Mouse (Mus musculus) lung, embryonic 16.5 days (tissue): ENCODE results near the gene Mrpl53. TPM values are rescaled to one million over a fixed set of nuclear protein-coding genes. Genes with fewer than 3 reads are reported as not detected.

Source experiments
- ATAC-seq: fragments of 200-750 bp; cut with Nextera tagmentation; 2 replicates; pipeline ENCODE4 v1.8.0; 2017; ENCODE audit warnings: low read depth, mild to moderate bottlenecking, moderate library complexity
- H3K27ac ChIP-seq: fragments of 300-500 bp; sonication (generic); 2 replicates; pipeline ENCODE4 v1.5.1; 2014; ENCODE audit warnings: mild to moderate bottlenecking, control low read depth, low read length
- H3K27me3 ChIP-seq: fragments of 300-500 bp; sonication (generic); 2 replicates; pipeline ENCODE4 v1.6.1; 2014; ENCODE audit warnings: low read depth, low read length, mixed read lengths; ENCODE audit not compliant: control insufficient read depth, insufficient read depth
- H3K36me3 ChIP-seq: fragments of 300-500 bp; sonication (generic); 2 replicates; pipeline ENCODE4 v1.6.1; 2014; ENCODE audit warnings: low read length; ENCODE audit not compliant: control insufficient read depth, insufficient read depth
- H3K4me1 ChIP-seq: fragments of 300-500 bp; sonication (generic); replicated peaks from 2 replicates; pipeline ENCODE4 v1.6.1; 2014; ENCODE audit warnings: low read length, mixed read lengths; ENCODE audit not compliant: control insufficient read depth, insufficient read depth
- H3K4me2 ChIP-seq: fragments of 300-500 bp; sonication (generic); 2 replicates; pipeline ENCODE4 v1.6.1; 2014; ENCODE audit warnings: low read depth, low read length, control low read depth
- H3K4me3 ChIP-seq: fragments of 300-500 bp; sonication (generic); 2 replicates; pipeline ENCODE4 v1.5.1; 2014; ENCODE audit warnings: mild to moderate bottlenecking, low read length, control low read depth
- H3K9ac ChIP-seq: fragments of 300-500 bp; sonication (generic); 2 replicates; pipeline ENCODE4 v1.6.1; 2014; ENCODE audit warnings: low read length, control low read depth
- H3K9me3 ChIP-seq: fragments of 300-500 bp; sonication (generic); 2 replicates; pipeline ENCODE4 v1.6.1; 2016; ENCODE audit warnings: low read length; ENCODE audit not compliant: control insufficient read depth
- WGBS: fragments of 180-500 bp; shearing (Covaris S2); extraction: QIAGEN DNeasy Blood & Tissue Kit; methylation state at CpG from one replicate; pipeline ENCODE4 v1.1.7; 2014; 5-methylcytosine and 5-hydroxymethylcytosine counted together
- polyA plus RNA-seq: library from polyadenylated mRNA; unstranded; fragments of >200 nt; fragmentation: Nextera tagmentation; extraction: Ambion mirVana; gene quantifications from 2 replicates; pipeline ENCODE4 v1.2.1, GENCODE M21; 2015

The Mrpl53 gene
- polyA plus RNA-seq, 1 experiment from 2014 or later = 137 TPM

DNA sequence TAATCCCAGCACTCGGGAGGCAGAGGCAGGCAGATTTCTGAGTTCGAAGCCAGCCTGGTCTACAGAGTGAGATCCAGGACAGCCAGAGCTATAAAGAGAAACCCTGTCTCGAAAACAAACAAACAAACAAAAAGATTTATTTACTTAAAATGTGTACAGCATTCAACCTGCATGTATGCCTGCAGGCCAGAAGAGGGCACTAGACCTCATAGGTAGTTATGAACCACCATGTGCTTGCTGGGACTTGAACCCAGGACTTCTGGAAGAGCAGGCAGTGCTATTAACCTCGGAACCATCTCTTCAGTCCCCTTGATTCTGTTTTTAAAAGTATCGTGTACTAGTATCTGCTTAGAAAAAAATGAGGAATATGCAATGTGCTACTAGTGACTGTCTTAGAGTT lies 18.6 kb downstream of the Mrpl53 start:
- no peak overlapping the region for H3K4me2 ChIP-seq
- no peak overlapping the region for H3K4me3 ChIP-seq
- H3K9me3 ChIP-seq = no peaks in the 10 kb centered on the region
- no peaks in the 10 kb centered on the region for H3K27me3 ChIP-seq
- H3K36me3 ChIP-seq = no peaks in the 10 kb centered on the region
- no peak for ATAC-seq
- no peak overlapping the region for H3K9ac ChIP-seq
- WGBS = 89% methylated on average over 5 of the region's 5 CpGs
- H3K27ac ChIP-seq = no peak overlapping the region
- peaks cover 19% of the 10 kb centered on the region for H3K4me1 ChIP-seq

DNA sequence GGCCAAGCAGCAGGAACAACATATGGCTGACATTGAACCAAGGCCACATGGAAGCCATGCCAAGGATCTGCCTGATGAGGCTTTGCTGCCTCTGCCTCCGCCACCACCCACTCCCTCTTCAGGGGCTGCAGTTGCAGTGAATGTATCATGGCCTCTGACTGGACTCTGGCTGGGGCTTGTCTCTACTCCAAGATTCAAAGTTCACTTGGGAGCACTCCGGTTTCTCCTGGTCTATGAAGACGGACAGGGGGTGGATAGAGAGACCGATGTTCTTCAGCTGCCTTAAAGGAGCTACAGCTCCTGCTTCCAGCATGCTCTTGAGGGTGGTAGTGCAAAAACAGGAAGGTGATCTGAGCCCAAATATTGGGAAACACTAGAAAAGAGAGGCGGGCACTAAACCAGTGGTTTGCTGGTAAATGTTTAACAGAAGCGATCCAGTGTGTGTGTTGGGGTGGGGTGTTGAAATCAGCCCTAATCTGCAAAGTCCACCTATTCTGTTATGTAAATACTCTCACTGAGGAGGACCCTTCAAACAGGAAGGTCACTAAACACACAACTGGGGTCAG lies 22.7 kb downstream of the Mrpl53 start:
- Histone ChIP-seq H3K27ac (peak overlapping the region; percentile 86), H3K4me3 (no peak overlapping the region), H3K27me3 (no peaks in the 10 kb centered on the region), H3K4me2 (peak overlapping the region; percentile 3; the same call in 1 of the 2 replicates), H3K9me3 (no peaks in the 10 kb centered on the region), H3K4me1 (peaks cover 18% of the 10 kb centered on the region), H3K36me3 (no peaks in the 10 kb centered on the region), H3K9ac (no peak overlapping the region)
- 37% methylated on average over 6 of the region's 6 CpGs for WGBS
- ATAC-seq = peak; percentile 27

GRCm38 (mm10) chr6:83132176-83132919 lies 23.5 kb downstream of the Mrpl53 start:
- WGBS = 65% methylated on average over 9 of the region's 9 CpGs
- ATAC-seq = no peak
- no peaks in the 10 kb centered on the region for H3K36me3 ChIP-seq
- no peaks in the 10 kb centered on the region for H3K9me3 ChIP-seq
- H3K4me1 ChIP-seq = peaks cover 18% of the 10 kb centered on the region
- H3K4me2 ChIP-seq = no peak overlapping the region
- H3K27me3 ChIP-seq = no peaks in the 10 kb centered on the region
- no peak overlapping the region for H3K4me3 ChIP-seq
- H3K9ac ChIP-seq = no peak overlapping the region
- H3K27ac ChIP-seq = peak overlapping the region; percentile 56; the same call in 1 of the 2 replicates

- Histone ChIP-seq H3K27me3 (no peaks in the 10 kb centered on the region), H3K9ac (no peak overlapping the region), H3K4me3 (no peak overlapping the region), H3K9me3 (no peaks in the 10 kb centered on the region), H3K4me2 (no peak overlapping the region), H3K27ac (no peak overlapping the region), H3K4me1 (peaks cover 33% of the 10 kb centered on the region), H3K36me3 (no peaks in the 10 kb centered on the region)
- WGBS = 59% methylated on average over 3 of the region's 3 CpGs
- ATAC-seq = no peak
These were observed 25.4 kb downstream of the Mrpl53 start for GRCm38 (mm10) chr6:83134226-83134625.

DNA sequence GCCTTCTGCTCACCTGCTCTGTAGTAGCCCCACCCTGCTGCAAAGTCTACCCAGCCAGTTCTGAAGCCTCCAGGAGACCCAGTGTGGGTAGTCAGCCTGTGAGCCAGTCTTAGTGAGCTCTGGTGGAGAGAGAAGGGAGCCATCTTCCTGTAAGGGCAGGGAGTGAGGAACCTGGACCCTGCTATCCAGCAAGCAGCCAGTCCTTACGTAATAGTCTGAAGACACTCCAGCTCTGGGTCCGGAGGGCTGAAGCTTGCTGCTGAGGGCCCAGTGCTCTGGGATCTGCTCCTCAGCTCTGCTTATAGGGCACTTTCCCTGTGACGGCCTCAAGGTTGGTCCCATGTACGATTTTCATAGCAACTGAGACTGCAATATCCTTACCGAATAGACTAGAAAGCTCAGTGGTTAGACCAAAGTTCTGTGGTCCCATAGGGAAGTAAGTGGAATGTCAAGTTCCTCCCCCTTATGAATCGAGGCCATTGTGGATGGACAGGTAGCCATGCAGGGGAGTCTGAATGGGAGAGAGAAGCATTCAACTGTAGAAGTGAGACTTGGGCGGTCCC lies 26.2 kb downstream of the Mrpl53 start, which contains the start of gene Rtkn:
Gene Rtkn, plus strand, starts transcription at position 513 of the 563 bp plus-strand sequence.
- H3K4me3 ChIP-seq = peak within 1 kb of the TSS; percentile 63
- ATAC-seq = no peak
- peak within 1 kb of the TSS; percentile 85 for H3K4me2 ChIP-seq
- no peaks in the 10 kb centered on the region for H3K9me3 ChIP-seq
- no peaks in the 10 kb centered on the region; the same call in 1 of the 2 replicates for H3K36me3 ChIP-seq
- H3K27ac ChIP-seq = peak within 1 kb of the TSS; percentile 100
- H3K27me3 ChIP-seq = no peaks in the 10 kb centered on the region
- peaks cover 34% of the 10 kb centered on the region for H3K4me1 ChIP-seq
- peak within 1 kb of the TSS; percentile 89 for H3K9ac ChIP-seq
- WGBS = 53% methylated on average over 7 of the region's 7 CpGs

DNA sequence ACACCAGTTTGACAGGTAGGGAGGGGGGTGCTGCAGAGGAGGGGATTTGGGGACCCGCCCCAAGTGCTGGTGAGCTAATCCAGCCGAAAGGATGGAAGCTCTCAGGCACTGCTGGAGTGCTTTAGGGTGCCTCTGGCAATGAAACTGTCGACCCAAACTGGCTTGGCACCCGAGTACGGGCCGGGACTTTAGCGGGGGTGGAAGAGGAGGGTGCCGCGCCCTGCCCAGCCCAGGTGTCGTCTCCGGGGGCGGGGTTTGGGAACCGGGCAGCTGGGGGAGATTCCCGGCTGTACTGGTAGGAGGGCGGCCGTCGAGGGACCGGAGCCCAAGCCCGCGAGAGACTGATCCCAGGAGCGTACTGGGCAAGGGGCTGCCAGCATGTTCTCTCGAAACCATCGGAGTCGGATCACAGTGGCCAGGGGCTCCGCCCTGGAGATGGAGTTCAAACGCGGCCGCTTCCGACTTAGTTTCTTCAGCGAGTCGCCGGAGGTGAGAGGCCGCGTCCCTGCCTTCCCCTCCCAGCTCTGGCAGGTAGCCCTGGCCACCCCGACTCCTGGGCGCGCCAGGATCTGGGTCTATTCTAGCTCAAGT lies 26.8 kb downstream of the Mrpl53 start:
- peaks cover 34% of the 10 kb centered on the region for H3K4me1 ChIP-seq
- no peak for ATAC-seq
- WGBS = 7% methylated on average over 37 of the region's 37 CpGs

GRCm38 (mm10) chr6:83136291-83136880 lies 27.5 kb downstream of the Mrpl53 start:
- H3K27me3 ChIP-seq = no peaks in the 10 kb centered on the region
- no peaks in the 10 kb centered on the region; the same call in 1 of the 2 replicates for H3K36me3 ChIP-seq
- H3K4me1 ChIP-seq = peaks cover 30% of the 10 kb centered on the region
- no peaks in the 10 kb centered on the region for H3K9me3 ChIP-seq
- 13% methylated on average over 5 of the region's 5 CpGs for WGBS
- peak overlapping the region; percentile 89 for H3K9ac ChIP-seq
- peak overlapping the region; percentile 100 for H3K27ac ChIP-seq
- no peak for ATAC-seq
- H3K4me2 ChIP-seq = peak overlapping the region; percentile 85
- H3K4me3 ChIP-seq = peak overlapping the region; percentile 63

More for the DNA sequence above, 26.8 kb downstream of the Mrpl53 start:
- peak overlapping the region; percentile 100 for H3K27ac ChIP-seq
- H3K4me3 ChIP-seq = peak overlapping the region; percentile 63
- no peaks in the 10 kb centered on the region for H3K9me3 ChIP-seq
- H3K36me3 ChIP-seq = no peaks in the 10 kb centered on the region; the same call in 1 of the 2 replicates
- H3K9ac ChIP-seq = peak overlapping the region; percentile 89
- H3K27me3 ChIP-seq = no peaks in the 10 kb centered on the region
- H3K4me2 ChIP-seq = peak overlapping the region; percentile 85

DNA sequence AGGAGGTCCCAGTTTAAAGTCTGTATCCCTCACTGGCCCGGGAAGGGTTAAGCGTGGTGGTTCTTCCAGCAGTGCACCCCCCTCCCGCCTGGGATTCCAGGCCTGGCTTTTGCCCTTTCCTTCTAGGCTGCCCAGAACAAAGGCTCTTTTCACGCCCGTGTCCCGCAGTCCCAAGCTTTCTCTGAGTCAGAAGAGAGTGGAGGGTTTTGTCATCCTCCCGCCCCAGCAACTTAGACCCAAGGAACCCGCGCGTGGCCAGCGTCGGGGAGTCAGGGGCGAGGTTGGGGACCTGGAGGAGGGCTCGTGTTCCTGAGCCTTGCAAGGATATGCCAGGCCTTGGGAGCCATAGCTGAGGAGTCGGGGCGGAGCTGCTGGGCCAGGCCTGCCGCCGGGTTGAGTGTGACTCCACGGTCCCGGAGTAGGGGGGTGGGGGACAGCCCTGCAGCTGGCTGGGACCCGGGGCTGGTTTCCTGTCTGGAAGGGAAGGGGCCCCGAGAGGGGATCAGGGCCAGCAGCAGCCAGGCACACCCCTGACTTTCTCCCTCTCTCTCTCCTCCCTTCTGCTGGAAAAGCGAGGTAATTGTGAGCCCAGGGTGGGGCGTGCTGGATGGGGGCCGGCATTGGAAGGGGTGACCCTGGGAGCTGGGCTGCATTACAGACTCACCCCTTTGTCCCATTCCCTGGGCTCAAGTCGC lies 28.2 kb downstream of the Mrpl53 start:
- Histone ChIP-seq H3K27me3 (no peaks in the 10 kb centered on the region), H3K4me1 (peaks cover 33% of the 10 kb centered on the region), H3K4me2 (peak overlapping the region; percentile 85), H3K9me3 (no peaks in the 10 kb centered on the region), H3K4me3 (peak overlapping the region; percentile 63), H3K36me3 (no peaks in the 10 kb centered on the region; the same call in 1 of the 2 replicates), H3K27ac (peak overlapping the region; percentile 100), H3K9ac (peak overlapping the region; percentile 89)
- WGBS = under 1% methylated on average over 26 of the region's 26 CpGs
- peak; percentile 88 for ATAC-seq
